Mouse (Mus musculus): ENCODE results near the gene Adgrf1. TPM values are rescaled to one million over a fixed set of nuclear protein-coding genes. Genes with fewer than 3 reads are reported as not detected.

Adgrf1 gene
- total RNA-seq, 2 experiments from 2014 or later: not detected

DNA sequence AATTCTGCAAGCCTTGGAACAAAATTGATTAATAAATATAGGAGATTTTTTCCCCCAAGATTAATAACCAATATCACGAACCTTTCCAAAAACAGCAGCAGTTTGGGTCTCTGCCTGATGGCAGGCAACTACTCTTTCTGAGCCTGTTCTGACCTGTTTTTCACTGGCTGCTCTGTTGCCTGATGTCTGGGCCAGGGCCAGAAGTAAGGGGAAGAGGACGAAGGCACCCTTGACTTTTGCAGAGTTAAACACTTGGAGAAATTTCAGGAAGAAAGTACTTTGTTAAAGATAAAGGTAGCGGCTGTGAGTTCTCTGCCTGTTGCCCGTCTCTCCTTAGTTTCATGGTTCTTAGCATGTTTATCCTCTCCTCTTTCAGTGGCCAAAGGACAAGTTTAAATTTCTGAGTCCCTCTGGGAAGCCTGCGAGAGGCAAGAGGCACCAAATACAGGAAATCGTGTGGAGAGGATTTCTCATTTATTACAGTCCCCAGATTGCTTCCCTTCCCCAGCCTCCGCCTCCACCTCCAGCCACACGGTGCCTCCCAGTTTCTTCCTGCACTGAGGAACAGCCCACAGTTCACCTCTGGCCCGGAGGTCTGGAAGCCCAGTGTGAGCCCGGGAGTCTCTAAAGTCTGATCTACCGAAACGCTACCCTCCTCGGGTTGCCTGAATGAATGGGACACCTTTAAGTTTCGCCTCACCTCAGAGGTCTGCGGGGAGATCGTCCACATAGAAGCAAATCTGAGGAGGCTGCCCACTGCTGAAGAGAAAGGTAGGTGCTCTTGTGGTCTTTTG, 89.9 kb downstream of the Adgrf1 start, which contains the start of gene Adgrf5:
Gene Adgrf5 (plus strand): TSS at position 626 of the 794 bp plus-strand sequence.
- intact Hi-C loops (cut with DNase I): loop anchor here (2.0 to 5.0 kb wide), 2 partner anchors 21 to 33 kb away; no protein-coding TSS in a partner anchor
- peak; percentile 50 to 61 for DNase-seq

DNA sequence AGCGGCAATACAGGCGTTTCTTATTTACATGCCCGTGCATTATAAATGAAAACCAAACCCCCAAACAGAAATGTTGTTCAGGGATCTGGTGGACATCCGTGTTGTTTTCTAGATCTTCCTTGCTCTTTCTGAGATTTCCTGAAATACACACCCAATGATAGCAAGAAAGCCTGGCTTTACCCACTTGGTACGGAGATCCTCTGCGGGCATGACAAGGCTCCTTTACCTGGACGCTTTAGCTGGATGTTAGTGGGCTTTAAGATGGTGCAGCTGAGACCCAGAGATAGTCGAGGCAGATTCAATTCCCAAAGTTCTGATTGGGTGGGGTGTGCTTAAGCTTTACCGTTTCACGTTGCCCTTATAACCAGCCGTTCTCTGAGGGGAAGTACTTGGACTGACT, 90.9 kb downstream of the Adgrf1 start:
- DNase-seq: no peak
- intact Hi-C loops (cut with DNase I): loop anchor here (2.0 to 5.0 kb wide), 2 partner anchors 22 to 34 kb away; no protein-coding TSS in a partner anchor

- peak; percentile 40 to 48 for DNase-seq
- intact Hi-C loops (cut with DNase I): loop anchor here (2.0 to 5.0 kb wide), 2 partner anchors 35 to 36 kb away; no protein-coding TSS in a partner anchor
Measured at GRCm38 (mm10) chr17:43362362-43362761, 92.2 kb downstream of the Adgrf1 start.

DNA sequence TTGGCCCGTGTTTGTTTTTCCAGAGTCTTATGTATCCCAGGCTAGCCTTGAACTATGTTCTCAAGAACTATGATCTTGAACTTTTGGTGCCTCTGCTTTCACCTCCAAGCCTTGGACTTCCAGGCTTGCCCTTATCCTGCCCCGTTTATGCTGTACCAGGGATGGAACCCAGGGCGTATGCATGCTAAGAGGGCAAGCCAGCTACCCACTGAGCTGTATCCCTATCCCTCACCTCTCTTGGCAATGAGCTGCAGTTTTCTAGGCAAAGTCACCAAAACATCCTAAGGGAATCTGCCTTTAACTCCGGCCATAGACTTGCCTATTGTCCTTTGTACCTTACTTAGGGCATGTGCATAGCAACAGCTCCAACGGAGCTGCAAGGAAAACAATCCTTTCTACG, 92.8 kb downstream of the Adgrf1 start:
- no peak for DNase-seq
- intact Hi-C loops (cut with DNase I): loop anchor here (2.0 to 5.0 kb wide), 2 partner anchors 36 kb away; no protein-coding TSS in a partner anchor

GRCm38 (mm10) chr17:43363921-43364320, 93.8 kb downstream of the Adgrf1 start:
- intact Hi-C loops (cut with DNase I): loop anchor here (2.0 to 5.0 kb wide), 2 partner anchors 35 to 37 kb away; no protein-coding TSS in a partner anchor
- DNase-seq: no peak

GRCm38 (mm10) chr17:43365297-43365696, 95.2 kb downstream of the Adgrf1 start:
- peak in 1 of 2 experiments; percentile 40 for DNase-seq

DNA sequence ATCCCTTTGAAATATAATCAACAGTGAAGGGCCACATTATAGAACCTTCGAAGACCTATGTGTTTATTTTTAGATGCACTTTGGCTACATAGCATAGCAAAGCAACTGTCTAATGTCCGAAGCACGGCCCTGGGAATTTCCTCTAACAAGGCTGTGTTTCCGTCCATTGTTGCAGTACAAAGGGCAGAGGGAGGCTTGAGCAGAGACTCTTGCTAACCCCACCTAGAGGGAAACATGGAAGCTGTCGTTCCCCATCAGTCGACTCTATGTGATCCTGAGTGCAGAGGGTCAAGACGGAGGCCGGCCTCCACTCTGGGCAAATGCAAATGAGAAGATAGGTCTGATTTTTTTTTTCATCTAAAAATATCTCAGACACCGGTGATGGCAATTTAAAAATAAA, 96.4 kb downstream of the Adgrf1 start:
- DNase-seq: peak; percentile 51 to 57
- intact Hi-C loops (cut with DNase I): no loop called here

More at GRCm38 (mm10) chr17:43365297-43365696, 95.2 kb downstream of the Adgrf1 start:
- intact Hi-C loops (cut with DNase I): no loop called here

DNA sequence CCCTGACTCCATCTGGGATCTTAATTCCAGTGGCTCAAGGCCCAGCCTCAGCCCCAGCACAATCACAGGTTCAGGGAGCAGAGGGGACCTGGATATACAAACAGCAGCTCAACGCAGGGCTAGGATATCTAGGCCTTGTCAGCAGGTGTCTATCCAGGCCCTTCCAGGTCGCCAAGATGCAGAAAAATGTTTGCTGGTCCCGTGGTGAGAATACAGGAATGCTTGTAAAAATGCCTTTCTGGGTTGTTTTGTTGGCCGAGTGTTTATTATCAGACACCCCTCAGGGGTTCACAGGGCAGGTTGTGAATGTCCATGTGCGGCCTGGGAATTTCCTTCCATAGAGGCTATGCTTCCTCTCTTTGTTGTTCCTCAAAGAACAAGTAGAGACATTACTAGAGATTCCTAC, 98.0 kb downstream of the Adgrf1 start:
- no peak for DNase-seq
- intact Hi-C loops (cut with DNase I): no loop called here

DNA sequence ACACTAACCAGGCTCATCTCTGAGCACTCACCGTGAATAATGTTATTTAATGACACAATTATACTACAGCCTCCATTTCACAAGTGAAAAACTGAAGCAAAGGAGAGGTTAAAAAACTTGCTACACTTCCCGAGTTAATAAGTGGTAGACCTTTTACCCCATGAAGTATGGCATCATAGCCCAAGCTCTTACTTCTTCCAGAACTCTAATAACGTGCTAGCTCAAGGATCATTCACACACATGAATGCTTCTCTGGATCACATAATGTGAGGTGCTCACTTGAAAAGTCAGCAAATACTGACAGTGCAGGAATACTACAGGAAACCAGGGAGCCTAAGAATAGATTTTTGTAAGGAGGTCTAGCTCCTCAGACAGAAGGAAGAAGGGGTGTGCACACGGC, 102.5 kb downstream of the Adgrf1 start:
- no peak for DNase-seq
- intact Hi-C loops (cut with DNase I): no loop called here

DNA sequence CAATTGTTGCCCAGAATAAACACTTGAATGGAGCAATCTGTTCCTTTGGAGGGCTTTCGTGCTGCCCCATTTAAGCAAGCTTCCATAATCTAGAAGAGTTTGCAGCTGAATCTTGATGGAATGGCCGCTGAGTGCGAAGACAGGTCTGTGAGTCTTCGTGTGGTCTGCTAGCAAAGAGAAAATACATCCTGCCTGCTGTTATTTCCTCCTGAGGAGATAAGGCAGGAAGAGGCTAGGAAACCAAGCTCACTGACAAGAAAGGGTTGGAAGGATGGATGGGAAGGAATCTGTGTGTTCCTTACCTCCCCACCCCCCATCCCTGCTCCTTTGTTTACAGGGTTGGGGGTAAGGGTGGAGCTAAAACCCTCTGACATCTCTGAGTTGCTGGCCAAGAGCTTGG, 103.9 kb downstream of the Adgrf1 start:
- no peak for DNase-seq
- intact Hi-C loops (cut with DNase I): no loop called here

Other genes starting within 250 kb of the Adgrf1 start
- gene Adgrf5, start 90.1 kb downstream of the Adgrf1 start, total RNA-seq (2021): 100 to 1,000 TPM; 219 to 248 TPM
- gene Mep1a, start 232.5 kb downstream of the Adgrf1 start, total RNA-seq (2021): not detected